Mouse (Mus musculus): ENCODE data around the gene Megf9. TPM values are rescaled to one million over a fixed set of nuclear protein-coding genes. Genes with fewer than 3 reads are reported as not detected.

Megf9 gene
- polyA plus RNA-seq, 1 experiment, result 76.4 TPM

DNA sequence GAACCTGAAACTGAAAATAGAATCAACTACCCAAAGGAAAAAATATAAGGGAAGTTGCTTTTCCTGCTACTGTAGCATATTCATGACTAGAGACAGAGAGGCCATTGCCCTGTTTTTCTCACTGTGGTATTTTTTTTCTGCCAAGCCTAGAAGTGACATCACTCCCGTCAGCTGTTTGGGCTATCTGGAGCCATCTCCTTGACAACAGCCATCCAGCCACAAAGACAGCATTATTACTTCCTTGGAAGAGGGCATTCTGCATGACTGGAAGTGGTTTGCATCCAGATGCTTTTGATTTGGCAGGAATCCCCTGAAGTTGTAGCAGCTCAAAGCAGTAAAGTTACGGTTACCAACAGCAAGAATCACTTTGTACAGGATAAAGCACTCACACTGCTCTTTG is 122.7 kb downstream of the Megf9 start:
- Histone ChIP-seq H3K4me3 (ENCODE audit: insufficient read depth, low read depth, low read length) (no peak overlapping the region), H3K4me1 (ENCODE audit: control insufficient read depth, insufficient read depth, low read length) (no peaks in the 10 kb centered on the region), H3K27ac (ENCODE audit: insufficient read depth, low read depth, low read length) (no peak overlapping the region)
- TF ChIP-seq POLR2A (IDR thresholded peaks at IDR 0.05; ENCODE audit: insufficient read depth, low read depth, low read length) (no peak), CTCF (IDR thresholded peaks at IDR 0.05; ENCODE audit: insufficient read depth, low read depth, low read length) (no peak)
- WGBS, result 22% methylated on average over 2 of the region's 2 CpGs

DNA sequence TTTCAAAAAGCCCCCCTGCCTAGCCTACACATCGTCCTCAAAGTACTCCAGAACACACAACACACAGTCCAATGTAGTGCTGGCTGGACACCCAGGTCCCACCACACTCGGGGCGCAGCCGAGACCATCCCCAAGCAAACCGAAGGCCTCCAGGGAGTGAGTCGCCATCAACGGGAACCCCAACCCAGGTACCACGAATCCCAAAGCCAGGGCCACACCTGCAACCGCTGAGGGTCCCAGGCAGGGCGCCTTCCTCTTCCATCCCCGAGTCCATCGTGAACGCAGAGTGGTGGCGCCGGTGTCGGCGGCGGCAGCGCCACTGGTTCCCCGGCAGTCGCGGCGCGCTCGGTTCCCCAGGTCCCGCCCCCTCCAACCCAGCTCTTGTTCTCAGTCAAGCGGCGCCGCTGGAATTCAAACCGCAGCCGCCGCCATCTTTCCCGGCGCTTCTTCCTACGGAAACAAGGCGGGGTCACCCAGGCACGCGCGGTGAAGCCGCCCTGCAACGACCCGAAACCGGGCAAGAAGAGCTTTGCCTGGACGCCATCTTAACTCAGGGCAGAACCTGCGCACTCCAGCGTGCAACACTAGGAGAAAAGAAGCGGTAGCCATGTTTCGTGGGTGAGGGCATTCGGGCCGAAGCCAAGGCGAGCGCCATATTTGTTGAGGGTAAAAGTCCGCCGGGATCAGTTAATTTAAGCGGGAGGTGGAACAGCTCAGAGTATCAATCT is 124.6 kb downstream of the Megf9 start, which contains the start of gene Cdk5rap2:
Cdk5rap2 (minus strand) TSS at position 450 of the 728 bp plus-strand sequence.
- no peaks in the 10 kb centered on the region for H3K4me1 ChIP-seq (ENCODE audit: control insufficient read depth, insufficient read depth, low read length)
- WGBS, result under 1% methylated on average over 55 of the region's 55 CpGs
- H3K27ac ChIP-seq (ENCODE audit: insufficient read depth, low read depth, low read length), result no peak within 1 kb of the TSS
- H3K4me3 ChIP-seq (ENCODE audit: insufficient read depth, low read depth, low read length), result peak within 1 kb of the TSS; percentile 90
- TF ChIP-seq CTCF (IDR thresholded peaks at IDR 0.05; ENCODE audit: insufficient read depth, low read depth, low read length) (no peak), POLR2A (IDR thresholded peaks at IDR 0.05; ENCODE audit: insufficient read depth, low read depth, low read length) (no peak)

GRCm38 (mm10) chr4:70409456-70409855 is 125.3 kb downstream of the Megf9 start:
- 7% methylated on average over 9 of the region's 9 CpGs for WGBS
- no peak overlapping the region for H3K27ac ChIP-seq (ENCODE audit: insufficient read depth, low read depth, low read length)
- no peak overlapping the region for H3K4me3 ChIP-seq (ENCODE audit: insufficient read depth, low read depth, low read length)
- TF ChIP-seq POLR2A (IDR thresholded peaks at IDR 0.05; ENCODE audit: insufficient read depth, low read depth, low read length) (no peak), CTCF (IDR thresholded peaks at IDR 0.05; ENCODE audit: insufficient read depth, low read depth, low read length) (no peak)
- no peaks in the 10 kb centered on the region for H3K4me1 ChIP-seq (ENCODE audit: control insufficient read depth, insufficient read depth, low read length)

DNA sequence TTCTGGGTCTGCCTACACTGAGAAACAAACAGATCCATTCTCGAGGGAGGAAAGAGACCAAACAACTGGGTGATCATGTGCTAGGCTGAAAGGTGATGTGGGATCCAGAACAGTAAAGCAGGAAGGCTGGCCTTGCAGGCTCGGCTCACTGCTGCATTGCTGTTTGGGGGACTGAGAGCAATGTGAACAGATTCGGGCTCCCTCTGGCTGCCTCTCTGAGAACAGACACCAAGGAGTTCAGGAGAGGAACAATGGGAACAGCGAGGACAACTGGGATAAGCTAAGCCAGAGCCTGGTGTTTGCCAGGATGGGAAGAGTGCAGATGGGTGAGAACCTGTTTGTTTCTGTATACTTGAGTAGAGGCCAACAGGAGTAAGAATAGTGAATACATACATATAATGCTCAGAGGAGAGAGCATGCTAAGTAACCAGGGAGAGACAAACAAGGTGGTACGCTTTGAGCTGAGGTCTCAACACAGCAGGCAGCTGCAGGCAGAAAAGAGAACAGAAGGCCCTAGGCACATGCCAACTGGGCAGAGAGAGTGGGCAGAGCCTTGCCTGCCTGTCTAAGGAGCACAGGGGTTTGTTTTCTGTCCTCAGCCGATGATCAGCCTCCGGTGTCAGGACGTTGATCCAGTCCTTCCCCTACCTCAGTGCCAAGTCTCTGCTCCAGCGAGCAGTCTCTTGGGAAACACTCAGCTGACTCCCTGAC is 132.5 kb downstream of the Megf9 start:
- 0 out of 2 replicates have a peak, but pooled peaks cover 3% of the 10 kb centered on the region for H3K4me1 ChIP-seq (ENCODE audit: control insufficient read depth, insufficient read depth, low read length)
- H3K4me3 ChIP-seq (ENCODE audit: insufficient read depth, low read depth, low read length), result no peak overlapping the region
- TF ChIP-seq POLR2A (IDR thresholded peaks at IDR 0.05; ENCODE audit: insufficient read depth, low read depth, low read length) (no peak), CTCF (IDR thresholded peaks at IDR 0.05; ENCODE audit: insufficient read depth, low read depth, low read length) (no peak)
- no peak overlapping the region for H3K27ac ChIP-seq (ENCODE audit: insufficient read depth, low read depth, low read length)
- WGBS, result 46% methylated on average over 9 of the region's 9 CpGs

DNA sequence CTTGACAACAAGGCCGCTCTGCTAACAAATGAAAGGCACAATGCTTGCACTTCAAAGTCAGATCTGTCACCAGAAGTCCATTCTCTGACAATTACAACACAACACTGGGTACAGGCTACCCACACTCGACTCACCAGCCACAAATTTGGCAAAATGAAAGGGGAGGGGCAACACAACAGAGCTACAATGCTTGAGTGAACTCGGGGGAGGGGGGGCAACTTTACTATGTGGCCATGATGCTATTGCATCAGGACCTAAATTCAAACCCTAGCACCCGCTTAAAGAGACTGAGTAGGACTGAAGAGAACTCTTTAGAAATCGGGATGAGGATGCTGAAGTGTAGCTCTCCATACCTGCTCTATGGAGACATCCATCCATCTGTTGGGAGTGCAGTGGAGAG is 135.3 kb downstream of the Megf9 start:
- TF ChIP-seq POLR2A (IDR thresholded peaks at IDR 0.05; ENCODE audit: insufficient read depth, low read depth, low read length) (no peak), CTCF (IDR thresholded peaks at IDR 0.05; ENCODE audit: insufficient read depth, low read depth, low read length) (no peak)
- no peak overlapping the region for H3K27ac ChIP-seq (ENCODE audit: insufficient read depth, low read depth, low read length)
- WGBS, result 86% methylated on average over 5 of the region's 5 CpGs

GRCm38 (mm10) chr4:70399074-70399473 is 135.7 kb downstream of the Megf9 start:
- Histone ChIP-seq H3K4me1 (ENCODE audit: control insufficient read depth, insufficient read depth, low read length) (0 out of 2 replicates have a peak, but pooled peaks cover 3% of the 10 kb centered on the region), H3K4me3 (ENCODE audit: insufficient read depth, low read depth, low read length) (no peak overlapping the region), H3K27ac (ENCODE audit: insufficient read depth, low read depth, low read length) (no peak overlapping the region)
- TF ChIP-seq POLR2A (IDR thresholded peaks at IDR 0.05; ENCODE audit: insufficient read depth, low read depth, low read length) (no peak), CTCF (IDR thresholded peaks at IDR 0.05; ENCODE audit: insufficient read depth, low read depth, low read length) (no peak)
- 92% methylated on average over 2 of the region's 2 CpGs for WGBS

More for the DNA sequence above, 135.3 kb downstream of the Megf9 start:
- Histone ChIP-seq H3K4me1 (ENCODE audit: control insufficient read depth, insufficient read depth, low read length) (0 out of 2 replicates have a peak, but pooled peaks cover 3% of the 10 kb centered on the region), H3K4me3 (ENCODE audit: insufficient read depth, low read depth, low read length) (no peak overlapping the region)

DNA sequence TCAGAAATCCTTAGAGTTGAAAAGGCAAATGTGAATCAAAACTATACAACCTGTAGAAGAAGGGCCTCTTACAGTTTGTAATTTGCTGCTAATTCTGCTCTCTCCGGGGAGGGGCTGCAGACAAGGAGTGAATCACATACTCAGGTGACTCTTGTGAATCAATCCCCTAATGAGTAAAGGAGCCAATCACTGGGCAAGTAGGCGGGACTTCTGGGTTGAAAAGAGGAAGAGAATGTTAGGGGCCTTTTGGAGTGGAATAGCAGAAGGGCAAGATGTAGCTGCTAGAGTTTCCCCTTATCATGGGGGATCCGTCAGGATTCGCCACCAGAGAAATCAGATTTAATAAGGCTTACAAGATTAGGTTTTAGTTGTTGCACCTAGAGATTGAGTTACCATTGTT is 136.7 kb downstream of the Megf9 start:
- WGBS, result 83% methylated on average over 4 of the region's 4 CpGs
- no peak for TF ChIP-seq CTCF (IDR thresholded peaks at IDR 0.05; ENCODE audit: insufficient read depth, low read depth, low read length)
- no peak for TF ChIP-seq POLR2A (IDR thresholded peaks at IDR 0.05; ENCODE audit: insufficient read depth, low read depth, low read length)
- H3K4me1 ChIP-seq (ENCODE audit: control insufficient read depth, insufficient read depth, low read length), result 0 out of 2 replicates have a peak, but pooled peaks cover 3% of the 10 kb centered on the region

DNA sequence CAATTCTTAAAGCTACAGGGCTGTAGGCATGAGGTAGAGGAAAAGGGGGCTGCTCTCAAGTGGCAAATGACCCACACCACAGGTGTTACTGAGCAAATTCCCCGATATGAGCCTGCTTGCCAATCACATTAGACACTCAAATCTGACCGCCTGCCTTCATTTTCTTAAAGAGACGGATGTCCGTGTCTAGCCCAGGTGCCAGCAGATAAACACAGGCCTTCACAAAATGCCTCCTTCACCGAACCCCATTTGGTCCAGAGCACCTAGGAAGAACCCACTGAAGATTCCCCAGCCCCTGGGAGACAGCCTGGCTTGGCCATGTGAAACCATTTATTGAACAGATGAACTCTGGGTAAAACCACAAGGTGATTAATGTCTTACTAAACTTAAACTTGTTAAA is 138.1 kb downstream of the Megf9 start:
- no peak overlapping the region for H3K27ac ChIP-seq (ENCODE audit: insufficient read depth, low read depth, low read length)
- H3K4me3 ChIP-seq (ENCODE audit: insufficient read depth, low read depth, low read length), result no peak overlapping the region
- TF ChIP-seq POLR2A (IDR thresholded peaks at IDR 0.05; ENCODE audit: insufficient read depth, low read depth, low read length), result no peak
- TF ChIP-seq CTCF (IDR thresholded peaks at IDR 0.05; ENCODE audit: insufficient read depth, low read depth, low read length), result no peak
- H3K4me1 ChIP-seq (ENCODE audit: control insufficient read depth, insufficient read depth, low read length), result no peaks in the 10 kb centered on the region
- WGBS, result 90% methylated on average over 5 of the region's 5 CpGs

More for the DNA sequence above, 136.7 kb downstream of the Megf9 start:
- H3K4me3 ChIP-seq (ENCODE audit: insufficient read depth, low read depth, low read length), result no peak overlapping the region
- H3K27ac ChIP-seq (ENCODE audit: insufficient read depth, low read depth, low read length), result no peak overlapping the region

- Histone ChIP-seq H3K4me1 (ENCODE audit: control insufficient read depth, insufficient read depth, low read length) (peaks cover 5% of the 10 kb centered on the region; the same call in 1 of the 2 replicates), H3K27ac (ENCODE audit: insufficient read depth, low read depth, low read length) (no peak overlapping the region), H3K4me3 (ENCODE audit: insufficient read depth, low read depth, low read length) (no peak overlapping the region)
- 95% methylated on average over 2 of the region's 2 CpGs for WGBS
- TF ChIP-seq POLR2A (IDR thresholded peaks at IDR 0.05; ENCODE audit: insufficient read depth, low read depth, low read length), result no peak
- no peak for TF ChIP-seq CTCF (IDR thresholded peaks at IDR 0.05; ENCODE audit: insufficient read depth, low read depth, low read length)
These were observed 140.1 kb downstream of the Megf9 start for GRCm38 (mm10) chr4:70394736-70395135.

Measured in olfactory bulb, adult 2 months (tissue).